Mouse (Mus musculus) heart, postnatal 36 days (tissue): ENCODE measurements around the gene Edrf1. TPM values are rescaled to one million over a fixed set of nuclear protein-coding genes. Genes with fewer than 3 reads are reported as not detected.

Experiments used
- DNase-seq, 2 experiments: peaks; one replicate each; pipeline ENCODE4 v3.0.0; 2021 to 2022
- intact Hi-C: fragments of 180-260 bp; cut with DNase I; formaldehyde crosslinking; loops from one replicate; pipeline ENCODE4 v1.15.1; 2025
- total RNA-seq, 2 experiments: library from RNA; stranded (reverse); gene quantifications; 2 replicates each; pipeline ENCODE4 v1.2.3; 2021

Edrf1 gene
- total RNA-seq: 10 to 100 TPM; 10.4 to 11.2 TPM

DNA sequence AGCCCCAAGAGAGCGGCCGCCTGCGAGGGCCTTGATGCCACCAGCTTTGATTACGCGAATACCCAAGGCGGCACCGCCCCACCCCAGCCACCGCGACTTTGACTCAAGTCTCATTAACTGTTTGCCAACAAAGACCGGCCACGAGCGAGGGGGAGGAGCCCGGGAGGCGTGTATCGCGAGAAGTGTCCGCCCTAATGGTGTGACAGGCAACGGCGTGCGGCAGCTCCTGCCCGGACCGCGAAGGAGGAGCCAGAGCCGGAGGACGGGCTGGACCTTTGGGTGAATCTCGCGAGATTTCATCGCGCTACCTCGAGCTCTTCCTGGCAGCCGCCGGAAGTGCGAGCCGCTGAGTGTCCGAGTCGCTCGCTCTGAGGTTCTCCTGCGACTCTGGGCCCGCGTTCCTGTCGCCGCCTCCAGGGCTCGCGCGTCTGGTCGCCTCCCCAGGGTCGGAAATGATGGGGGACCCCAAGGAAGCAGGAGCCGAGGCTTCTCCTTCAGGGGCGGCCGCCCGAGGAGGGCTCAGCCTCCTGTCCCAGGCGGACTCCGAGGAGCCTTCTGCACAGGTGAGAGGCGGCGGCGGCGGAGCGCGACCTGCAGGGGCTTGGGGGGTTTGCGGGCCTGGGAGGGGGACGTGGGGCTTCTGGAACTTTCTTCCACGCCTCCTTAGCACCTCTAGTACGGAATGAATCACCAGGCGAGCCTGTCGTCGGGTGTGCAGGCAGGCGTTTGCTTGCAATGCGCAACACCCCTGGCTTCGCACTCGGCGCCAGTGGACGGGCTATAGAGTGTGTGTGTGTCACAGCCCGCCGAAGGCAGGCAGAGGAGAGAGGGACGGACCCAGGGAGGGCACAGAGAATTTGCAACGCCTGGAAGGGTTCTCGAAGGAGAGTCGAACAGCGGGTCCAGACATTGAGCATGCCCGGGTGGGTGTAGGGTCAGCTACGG, at the start of gene Edrf1:
TSS of gene Edrf1 (plus strand) at position 183 of the 945 bp plus-strand sequence.
- peak; percentile 94 to 95 for DNase-seq
- intact Hi-C loops: loop anchor here (5.0 to 10.0 kb wide), 5 partner anchors 450 to 983 kb away; partner anchors contain the start of genes Abraxas2, Ctbp2, Eef1akmt2 and Fgfr2

DNA sequence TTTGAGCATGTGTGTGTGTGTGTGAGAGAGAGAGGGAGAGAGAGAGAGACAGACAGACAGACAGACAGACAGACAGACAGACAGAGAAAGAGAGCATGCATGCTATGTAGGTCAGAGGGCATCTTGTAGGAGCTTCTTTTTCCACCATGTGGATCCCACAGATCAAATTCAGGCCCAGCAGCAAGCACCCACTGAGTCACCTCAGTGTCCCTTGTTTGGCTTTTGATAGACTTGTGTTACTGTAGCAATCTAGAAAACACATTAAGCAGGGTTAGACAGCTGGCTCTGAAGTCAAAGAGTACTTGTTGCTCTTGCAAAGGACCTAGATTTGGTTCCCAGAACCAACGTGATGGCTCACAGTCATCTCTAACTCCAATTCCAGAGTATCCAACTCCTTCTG, 45.6 kb upstream of the Edrf1 start:
- intact Hi-C loops: no loop called here

DNA sequence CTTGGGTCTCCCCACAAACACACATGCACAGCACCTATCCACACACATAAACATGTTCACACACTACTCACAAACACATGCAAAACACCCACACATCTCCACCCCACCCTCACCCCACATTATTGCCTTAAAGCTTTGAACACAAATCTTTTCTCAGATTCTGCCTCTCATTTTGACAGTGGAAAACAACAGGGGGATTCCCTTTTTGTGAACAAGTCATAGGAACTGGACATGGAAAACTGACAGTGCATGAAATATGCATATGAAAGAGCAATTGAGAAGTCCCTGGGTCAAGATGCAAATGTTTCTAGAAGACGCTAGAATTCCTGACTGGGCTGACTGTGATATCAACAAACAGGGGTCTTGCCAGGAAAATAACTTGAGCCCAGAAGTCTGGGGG, 36.8 kb upstream of the Edrf1 start:
- no peak for DNase-seq
- intact Hi-C loops: no loop called here

More for the DNA sequence above, 45.6 kb upstream of the Edrf1 start:
- DNase-seq: no peak

DNA sequence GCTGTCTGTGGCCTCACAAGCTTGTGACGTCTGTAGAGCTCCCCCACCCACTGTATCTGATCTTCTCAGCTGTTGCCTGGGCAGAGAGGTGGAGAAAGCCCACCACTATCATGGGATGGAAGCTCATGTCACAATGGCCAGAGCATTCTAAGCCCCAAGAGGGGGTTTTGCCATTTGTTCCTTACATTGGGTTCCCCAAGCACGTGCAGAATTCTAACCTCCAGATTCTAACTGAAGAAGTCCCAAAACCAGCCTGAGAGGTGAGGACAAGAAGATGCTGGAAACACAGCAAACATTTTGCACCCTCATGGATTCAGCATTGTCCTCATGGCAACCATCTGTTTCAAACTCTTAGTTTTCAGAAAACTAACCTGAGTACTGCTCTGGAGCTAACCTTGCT, 35.3 kb upstream of the Edrf1 start, which contains the start of gene Tex36:
TSS of gene Tex36 (minus strand) at position 101 of the 400 bp plus-strand sequence.
- no peak for DNase-seq
- intact Hi-C loops: no loop called here

DNA sequence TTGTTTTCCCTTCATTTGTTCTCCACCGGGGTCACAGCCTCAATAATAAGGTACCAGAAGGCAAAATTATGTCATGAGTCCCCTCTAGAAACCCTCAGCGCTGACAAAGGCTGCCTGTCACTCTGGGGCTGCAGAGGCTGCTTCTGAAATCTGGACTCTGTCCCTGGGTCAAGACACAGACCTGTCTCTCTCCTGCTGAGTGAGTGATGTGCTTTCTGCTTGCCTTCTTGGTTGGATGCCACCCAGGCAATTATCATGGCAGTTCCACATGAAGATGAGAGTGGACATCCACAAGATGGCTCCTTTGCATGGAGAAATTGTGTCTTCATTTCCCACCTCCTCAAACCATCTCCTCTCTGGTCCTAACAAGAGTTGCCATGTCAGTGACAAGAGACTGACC, 34.2 kb upstream of the Edrf1 start:
- intact Hi-C loops: no loop called here
- DNase-seq: no peak

DNA sequence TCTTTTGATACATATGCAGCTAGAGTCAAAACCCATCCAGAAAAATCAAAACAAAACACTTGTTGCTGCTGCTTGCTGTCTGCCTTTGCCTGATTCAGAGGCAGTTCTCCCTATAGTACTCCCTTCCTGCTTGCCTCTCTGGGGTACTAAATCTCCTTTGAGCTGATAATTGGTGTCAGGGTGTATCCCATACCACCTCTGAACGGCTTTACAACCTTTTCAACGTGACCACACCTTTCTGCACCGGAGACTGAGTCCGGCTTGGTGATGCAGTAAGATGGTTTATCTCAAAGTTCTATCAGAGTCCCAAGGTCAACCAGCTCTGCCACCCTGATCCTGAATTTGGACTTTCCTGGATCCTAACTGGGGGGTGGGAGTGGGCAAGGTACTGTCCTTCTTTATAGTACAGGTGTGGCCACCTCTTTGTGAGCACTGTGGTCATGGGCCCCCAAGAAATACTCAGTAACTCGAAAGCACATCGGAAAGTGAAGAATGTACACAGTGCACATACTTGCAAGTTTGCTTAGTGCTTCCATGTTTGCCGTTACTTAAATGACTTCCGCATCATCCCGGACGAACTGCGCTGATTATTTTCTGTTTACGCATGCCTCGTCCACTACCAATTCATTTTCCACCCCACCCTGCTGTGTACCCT, 32.8 kb upstream of the Edrf1 start:
- no peak for DNase-seq
- intact Hi-C loops: no loop called here

DNA sequence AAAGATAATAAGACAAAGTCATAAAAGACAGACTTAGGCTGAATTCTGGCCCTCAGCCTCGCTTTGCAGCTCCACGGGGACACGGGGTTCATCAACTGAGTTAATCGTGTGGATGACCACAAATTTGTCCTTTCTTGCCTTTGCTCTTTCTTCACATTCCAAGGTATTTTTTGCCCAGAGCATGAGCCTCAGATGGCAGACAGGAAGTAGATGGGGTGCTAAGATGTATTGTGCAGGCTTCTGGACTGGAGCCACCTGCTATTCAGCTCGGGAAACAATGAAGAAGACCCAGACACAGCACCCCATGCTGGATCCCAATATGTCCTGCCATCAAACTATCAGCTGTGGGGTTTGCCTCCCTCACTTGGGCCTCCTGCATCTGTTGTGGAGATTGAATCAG, 30.0 kb upstream of the Edrf1 start:
- no peak for DNase-seq
- intact Hi-C loops: no loop called here

DNA sequence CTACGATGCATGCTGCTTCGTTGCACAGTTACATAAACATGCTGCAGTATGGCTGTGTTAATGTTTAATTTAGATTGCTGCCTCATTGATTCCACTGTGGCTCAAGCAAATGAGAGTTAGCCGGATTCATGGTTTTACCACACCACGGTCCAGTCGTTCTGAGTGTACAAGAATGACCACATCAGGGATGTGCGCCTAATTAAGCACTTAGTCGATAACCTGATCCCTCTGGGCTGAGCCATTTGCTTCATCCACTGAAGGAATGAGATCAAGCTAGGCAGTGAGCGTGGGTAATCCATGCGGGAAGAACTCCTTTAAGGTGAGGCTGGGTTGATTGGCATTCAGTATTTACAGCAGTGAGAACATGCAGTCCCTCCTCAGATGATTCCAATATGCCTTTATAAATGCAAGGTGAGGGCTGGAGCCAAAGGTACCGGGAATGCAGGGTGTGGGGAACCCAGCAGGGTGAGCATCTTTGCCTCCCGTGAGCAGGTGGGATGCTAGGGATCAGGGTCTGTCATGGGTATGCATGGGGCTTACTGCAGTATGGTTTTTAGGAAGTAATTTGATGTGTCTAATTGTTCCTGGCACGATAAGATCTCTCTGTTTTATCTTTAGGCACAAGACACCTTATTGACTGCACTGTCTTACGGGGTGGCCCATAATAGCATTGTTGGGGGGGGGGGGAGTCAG, 29.3 kb upstream of the Edrf1 start:
- DNase-seq: no peak
- intact Hi-C loops: no loop called here

DNA sequence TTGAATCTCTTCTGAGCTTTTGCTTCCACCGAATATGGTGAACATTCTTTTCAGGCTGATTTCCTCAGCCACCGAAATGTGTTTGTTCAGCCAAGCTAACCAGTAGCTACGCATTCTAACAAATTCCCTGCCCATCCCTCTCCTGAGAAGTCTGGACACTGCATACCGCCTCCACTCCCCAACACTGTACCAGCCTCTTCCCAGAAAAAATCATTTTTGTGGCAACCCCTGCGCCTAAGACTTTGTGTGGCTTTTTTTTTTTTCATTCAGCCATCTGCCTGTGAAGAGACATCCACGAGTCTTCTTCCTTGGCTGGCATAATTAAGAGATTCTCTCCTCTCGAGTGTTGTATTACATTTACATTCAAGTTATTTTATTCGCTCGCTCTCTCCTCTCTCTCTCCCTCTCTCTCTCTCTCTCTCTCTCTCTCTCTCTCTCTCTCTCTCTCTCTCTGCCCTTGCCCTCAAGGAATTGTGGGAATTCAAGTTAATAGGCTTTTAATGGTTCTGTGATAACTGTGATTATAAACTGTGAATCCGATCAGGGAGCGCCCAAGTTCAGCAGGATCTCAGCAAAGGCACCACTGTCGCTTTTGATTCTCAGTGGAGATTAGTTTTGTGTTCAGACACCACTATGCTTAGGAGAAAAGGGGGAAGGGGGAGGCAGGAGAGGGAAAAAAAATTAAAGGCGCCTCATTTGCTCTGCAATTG, 28.6 kb upstream of the Edrf1 start:
- no peak for DNase-seq
- intact Hi-C loops: no loop called here

DNA sequence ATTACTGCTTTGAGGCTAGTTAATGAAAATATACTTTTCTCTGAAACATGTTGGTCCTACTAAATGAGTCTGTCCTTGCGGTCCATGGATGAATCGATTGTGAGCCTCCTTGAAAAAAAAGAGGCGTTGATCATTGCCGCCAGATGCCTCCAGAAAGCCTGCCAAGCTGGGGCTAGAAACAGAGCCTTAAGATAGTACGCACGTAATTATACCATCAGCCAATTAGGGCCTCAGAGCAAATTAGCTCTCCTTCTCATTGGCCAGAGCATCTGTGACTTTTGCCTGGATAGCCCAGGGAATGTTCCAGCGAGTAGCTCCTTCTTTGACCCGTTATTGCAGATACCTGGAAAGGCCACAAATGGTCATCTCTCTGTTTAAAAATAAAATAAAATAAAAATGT, 27.8 kb upstream of the Edrf1 start:
- no peak for DNase-seq
- intact Hi-C loops: no loop called here

DNA sequence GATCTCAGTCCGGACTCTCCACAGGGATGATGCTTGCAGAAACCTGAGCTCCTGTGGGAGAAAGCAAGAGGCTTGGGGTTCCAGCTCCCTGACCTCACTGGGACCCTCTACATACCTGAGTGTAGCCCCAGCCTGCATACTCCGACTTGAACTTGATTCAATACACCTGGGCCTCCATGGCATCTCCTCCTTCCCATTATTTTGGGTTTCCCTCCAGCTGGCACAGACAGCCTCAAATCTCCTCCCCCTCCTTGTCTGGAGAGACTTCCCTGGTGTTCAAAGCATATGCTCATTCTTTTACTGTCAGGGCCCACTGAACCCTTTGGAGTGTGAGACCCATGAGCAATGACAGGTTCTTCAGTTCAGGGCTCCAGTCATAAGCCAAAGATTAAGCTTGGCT, 24.4 kb upstream of the Edrf1 start:
- intact Hi-C loops: no loop called here

DNA sequence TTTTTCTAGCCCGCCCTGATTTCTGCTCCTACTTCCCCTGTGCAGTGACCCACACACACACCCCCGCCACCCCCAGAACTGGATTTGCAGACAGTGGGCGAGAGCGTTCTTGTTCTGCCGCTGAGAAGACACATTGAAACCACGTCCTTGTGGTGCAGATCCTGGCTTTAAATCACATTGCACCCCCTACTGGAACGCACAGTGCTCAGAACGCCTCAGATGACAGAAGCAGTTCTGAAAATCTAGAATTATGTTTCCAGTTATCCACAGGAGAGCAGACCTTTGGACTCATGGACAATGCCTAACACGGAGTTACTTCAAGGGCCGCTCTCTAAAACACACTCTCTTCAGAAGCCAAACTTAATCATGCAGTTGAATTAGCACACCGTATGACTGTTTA, 16.6 kb upstream of the Edrf1 start:
- intact Hi-C loops: loop anchor here (5.0 kb wide), 1 partner anchor 588 kb away; no protein-coding TSS in a partner anchor

More for the DNA sequence above, 24.4 kb upstream of the Edrf1 start:
- no peak for DNase-seq

DNA sequence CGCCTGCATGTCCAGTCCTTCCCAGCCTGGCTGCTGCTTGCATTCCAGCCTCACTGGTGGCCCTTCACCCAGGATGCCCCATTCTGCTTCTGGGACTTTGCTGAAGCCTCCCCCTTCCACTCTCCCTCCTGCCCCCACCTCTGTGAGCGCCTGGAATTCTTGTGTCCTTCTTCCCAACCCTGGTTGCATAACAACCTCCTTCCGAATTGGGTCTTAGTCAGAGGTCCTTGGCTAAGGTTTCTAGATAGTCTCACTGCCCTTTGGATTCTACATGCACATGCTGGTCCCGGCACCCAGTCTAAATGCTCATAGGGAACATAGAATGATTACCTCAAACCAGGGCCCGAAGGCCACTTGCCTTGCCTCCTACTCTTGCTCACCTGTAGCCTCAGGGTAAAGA, 14.1 kb upstream of the Edrf1 start:
- no peak for DNase-seq
- intact Hi-C loops: loop anchor here (5.0 kb wide), 1 partner anchor 591 kb away; no protein-coding TSS in a partner anchor

More for the DNA sequence above, 16.6 kb upstream of the Edrf1 start:
- no peak for DNase-seq

DNA sequence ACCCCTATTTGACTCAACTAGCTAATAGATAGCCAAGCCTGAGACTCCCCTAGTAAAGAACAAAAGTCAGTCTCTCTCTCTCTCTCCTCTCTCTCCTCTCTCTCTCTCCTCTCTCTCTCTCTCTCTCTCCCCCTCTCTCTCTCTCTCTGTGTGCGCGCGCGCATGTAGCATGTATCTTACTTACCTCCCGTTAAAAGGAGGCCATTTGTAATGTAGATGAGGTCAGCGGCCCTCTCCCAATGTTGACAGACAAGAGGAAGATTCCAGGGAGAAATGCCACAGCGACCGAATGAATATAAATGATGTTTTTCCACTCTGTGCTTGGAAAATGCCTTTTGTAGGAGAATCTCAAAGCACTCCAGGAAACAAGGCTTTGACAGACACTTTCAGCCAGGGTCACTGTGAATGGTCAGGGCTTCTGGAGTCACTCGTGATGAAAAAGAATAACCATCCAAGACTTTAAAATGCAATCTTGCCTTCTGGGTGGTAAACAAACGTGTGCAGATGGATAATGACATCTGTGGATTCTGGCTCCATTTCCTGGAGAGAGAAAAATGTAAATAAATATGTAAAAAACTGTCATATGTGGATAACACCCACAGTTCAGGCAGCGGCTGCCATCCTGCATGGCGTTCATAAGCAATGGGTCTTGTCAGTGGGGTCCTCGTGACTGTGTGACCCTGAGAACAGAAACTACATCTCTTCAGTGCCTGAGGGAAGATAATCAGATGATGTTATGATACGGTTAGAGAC, 10.0 kb upstream of the Edrf1 start:
- intact Hi-C loops: no loop called here
- no peak for DNase-seq

DNA sequence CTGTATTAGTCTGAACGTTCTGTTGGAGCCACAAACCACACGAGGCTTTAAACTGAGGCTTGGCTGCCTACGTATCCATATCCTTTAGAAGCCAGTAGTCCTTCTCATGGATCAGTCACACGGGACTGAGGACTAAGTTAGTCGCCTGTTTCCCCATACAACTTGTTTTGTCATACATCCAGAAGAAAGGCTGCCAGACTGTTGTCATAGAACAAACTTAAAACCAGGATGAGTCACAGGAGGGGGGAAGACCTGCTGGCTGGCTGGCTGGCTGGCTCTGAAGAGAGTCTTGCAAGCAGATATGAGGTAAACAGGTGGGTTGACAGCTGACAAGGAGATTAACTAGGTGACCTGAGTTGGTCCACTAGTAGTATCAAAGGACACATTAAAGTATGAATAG, 6.5 kb upstream of the Edrf1 start:
- intact Hi-C loops: loop anchor here (10.0 kb wide), 2 partner anchors 776 to 976 kb away; partner anchors contain the start of genes Abraxas2 and Eef1akmt2
- no peak for DNase-seq

DNA sequence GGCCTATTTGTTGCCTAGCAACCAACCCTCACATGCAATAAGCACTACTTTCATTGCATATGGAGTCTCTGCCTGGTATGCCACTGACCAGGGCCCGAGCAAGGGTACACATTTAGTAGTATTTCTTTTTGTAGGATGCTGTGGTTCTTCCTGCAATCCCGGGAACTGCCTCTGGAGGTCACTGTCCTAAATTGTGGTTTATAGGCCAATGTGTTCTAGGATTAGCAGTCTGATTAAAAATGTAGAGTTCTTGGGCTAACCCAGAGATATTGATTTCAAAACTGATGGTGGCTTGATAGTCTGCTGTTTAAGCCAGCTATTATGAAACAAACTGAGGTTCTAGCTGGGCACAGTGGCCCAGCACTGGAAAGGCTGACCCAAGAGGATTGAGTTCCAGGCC, 4.9 kb upstream of the Edrf1 start:
- intact Hi-C loops: loop anchor here (10.0 kb wide), 2 partner anchors 778 to 978 kb away; partner anchors contain the start of genes Abraxas2 and Eef1akmt2
- peak; percentile 28 to 73 for DNase-seq

DNA sequence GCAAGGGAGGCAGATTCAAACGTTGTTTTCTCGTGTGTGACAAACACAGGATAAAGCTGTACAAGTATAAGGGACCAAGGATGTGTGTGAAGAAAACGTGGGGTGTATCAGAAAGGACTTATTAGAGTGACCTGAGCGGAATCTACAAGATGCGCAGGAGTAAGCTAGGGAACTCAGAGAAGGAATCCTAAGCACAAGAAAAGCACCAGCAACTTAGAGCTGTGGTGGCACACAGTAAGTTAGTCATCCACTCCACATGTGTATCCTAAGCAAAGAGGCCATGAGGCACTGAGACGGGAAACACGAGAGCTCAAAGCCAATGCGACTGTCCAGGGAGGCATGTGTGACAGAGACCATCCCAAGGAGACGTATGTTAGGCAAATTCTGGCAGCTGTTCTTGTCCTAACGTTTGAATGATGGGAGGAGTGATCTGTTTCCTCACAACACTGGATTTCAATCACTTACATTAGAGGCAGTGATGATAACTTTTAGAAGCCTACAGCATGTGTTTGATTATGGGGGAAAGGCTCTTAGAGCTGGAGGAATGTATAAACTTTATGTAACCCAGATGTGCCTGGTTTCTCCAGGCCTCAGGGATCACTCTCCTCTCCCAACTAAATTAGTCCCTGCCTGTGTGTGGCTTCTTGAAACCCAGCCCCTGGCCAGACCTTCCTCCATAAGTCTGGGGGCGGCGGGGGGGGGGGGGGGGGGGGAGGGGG, 2.3 kb upstream of the Edrf1 start:
- intact Hi-C loops: loop anchor here (5.0 to 10.0 kb wide), 5 partner anchors 448 to 980 kb away; partner anchors contain the start of genes Abraxas2, Ctbp2, Eef1akmt2 and Fgfr2
- DNase-seq: no peak

DNA sequence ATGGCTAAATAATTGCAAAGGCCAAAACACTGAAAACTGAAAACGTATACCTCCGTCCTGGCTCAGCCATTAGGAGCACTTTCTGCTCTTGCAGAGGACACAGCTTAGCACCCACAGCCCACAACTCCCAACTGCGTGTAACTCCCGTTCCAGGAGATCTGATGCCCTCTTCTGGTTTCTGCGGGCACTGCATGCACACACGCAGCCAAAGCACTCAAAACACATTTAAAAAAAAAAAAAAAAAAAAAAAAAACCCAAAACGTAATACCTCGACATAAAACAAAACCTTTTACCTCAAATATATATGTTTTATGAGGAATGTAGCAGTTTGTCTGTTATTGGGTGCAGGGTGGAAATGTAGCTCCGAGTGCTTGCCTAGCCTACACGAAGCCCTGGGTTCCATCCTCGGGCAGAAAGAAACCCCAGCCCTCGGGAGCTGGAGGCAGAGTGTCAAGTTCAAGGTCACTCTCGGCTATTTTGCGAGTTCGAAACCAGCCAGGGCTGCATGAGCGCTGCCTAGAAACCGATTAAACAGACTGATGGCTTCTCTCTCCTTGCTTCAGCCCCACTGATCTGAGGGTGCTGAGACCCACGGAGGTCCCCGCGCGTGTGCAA, 498 bp upstream of the Edrf1 start:
- DNase-seq: peak; percentile 88 to 94
- intact Hi-C loops: loop anchor here (5.0 to 10.0 kb wide), 5 partner anchors 450 to 982 kb away; partner anchors contain the start of genes Abraxas2, Ctbp2, Eef1akmt2 and Fgfr2
